Mouse (Mus musculus) right cerebral cortex, adult 18-20 months (tissue): ENCODE data around the gene Prmt6.

ENCODE experiments used
- DNase-seq: peaks from one replicate; pipeline ENCODE4 v3.0.0; 2022; ENCODE audit warnings: mixed read lengths

Gene Prmt6

GRCm38 (mm10) chr3:110250839-110251700, at the start of gene Prmt6:
TSS of gene Prmt6 (minus strand) at chr3:110250998.
- peak; percentile 96 for DNase-seq

- no peak for DNase-seq
Measured at GRCm38 (mm10) chr3:110290485-110291045, 39.8 kb upstream of the Prmt6 start.

- DNase-seq, result no peak
Measured at GRCm38 (mm10) chr3:110282651-110283050, 31.9 kb upstream of the Prmt6 start.

GRCm38 (mm10) chr3:110267790-110268189, 17.0 kb upstream of the Prmt6 start:
- DNase-seq, result no peak

GRCm38 (mm10) chr3:110253105-110253504, 2.3 kb upstream of the Prmt6 start:
- DNase-seq, result no peak

GRCm38 (mm10) chr3:110249891-110250838, 633 bp downstream of the Prmt6 start:
- peak; percentile 73 for DNase-seq

- no peak for DNase-seq
Measured at GRCm38 (mm10) chr3:110236819-110237463, 13.9 kb downstream of the Prmt6 start.
